Mouse (Mus musculus) hindbrain, embryonic 13.5 days (tissue): ENCODE data around the gene Cdkl1. TPM values are rescaled to one million over a fixed set of nuclear protein-coding genes. Genes with fewer than 3 reads are reported as not detected.

Experiments used
- ATAC-seq: fragments of 200-750 bp; cut with Nextera tagmentation; 2 replicates; pipeline ENCODE4 v1.8.0; 2017; ENCODE audit warnings: moderate TSS enrichment; ENCODE audit not compliant: low FRiP score
- H3K27ac ChIP-seq: fragments of 300-500 bp; sonication (generic); 2 replicates; pipeline ENCODE4 v1.5.1; 2015; ENCODE audit warnings: inconsistent platforms, mild to moderate bottlenecking, moderate library complexity
- H3K27me3 ChIP-seq: fragments of 300-500 bp; sonication (generic); 2 replicates; pipeline ENCODE4 v1.6.1; 2015; ENCODE audit warnings: mild to moderate bottlenecking, inconsistent platforms
- H3K36me3 ChIP-seq: fragments of 300-500 bp; sonication (generic); 2 replicates; pipeline ENCODE4 v1.6.1; 2015; ENCODE audit warnings: mild to moderate bottlenecking, inconsistent platforms
- H3K4me1 ChIP-seq: fragments of 300-500 bp; sonication (generic); replicated peaks from 2 replicates; pipeline ENCODE4 v1.6.1; 2015; ENCODE audit warnings: inconsistent platforms
- H3K4me2 ChIP-seq: fragments of 300-500 bp; sonication (generic); 2 replicates; pipeline ENCODE4 v1.6.1; 2015; ENCODE audit warnings: inconsistent platforms, mild to moderate bottlenecking, moderate library complexity
- H3K4me3 ChIP-seq: fragments of 300-500 bp; sonication (generic); 2 replicates; pipeline ENCODE4 v1.5.1; 2015; ENCODE audit warnings: mild to moderate bottlenecking, inconsistent platforms
- H3K9ac ChIP-seq: fragments of 300-500 bp; sonication (generic); 2 replicates; pipeline ENCODE4 v1.6.1; 2015; ENCODE audit warnings: mild to moderate bottlenecking, inconsistent platforms
- H3K9me3 ChIP-seq: fragments of 300-500 bp; sonication (generic); 2 replicates; pipeline ENCODE4 v1.6.1; 2016; ENCODE audit warnings: inconsistent platforms
- WGBS: fragments of 180-500 bp; shearing (Covaris S2); methylation state at CpG from one replicate; pipeline ENCODE4 v1.1.7; 2015; 5-methylcytosine and 5-hydroxymethylcytosine counted together
- polyA plus RNA-seq: library from polyadenylated mRNA; unstranded; fragments of >200 nt; fragmentation: Nextera tagmentation; extraction: Ambion mirVana; gene quantifications from 2 replicates; pipeline ENCODE4 v1.2.1, GENCODE M21; 2015

The Cdkl1 gene
- 4.2 and 4.6 TPM in 2 replicates for polyA plus RNA-seq

DNA sequence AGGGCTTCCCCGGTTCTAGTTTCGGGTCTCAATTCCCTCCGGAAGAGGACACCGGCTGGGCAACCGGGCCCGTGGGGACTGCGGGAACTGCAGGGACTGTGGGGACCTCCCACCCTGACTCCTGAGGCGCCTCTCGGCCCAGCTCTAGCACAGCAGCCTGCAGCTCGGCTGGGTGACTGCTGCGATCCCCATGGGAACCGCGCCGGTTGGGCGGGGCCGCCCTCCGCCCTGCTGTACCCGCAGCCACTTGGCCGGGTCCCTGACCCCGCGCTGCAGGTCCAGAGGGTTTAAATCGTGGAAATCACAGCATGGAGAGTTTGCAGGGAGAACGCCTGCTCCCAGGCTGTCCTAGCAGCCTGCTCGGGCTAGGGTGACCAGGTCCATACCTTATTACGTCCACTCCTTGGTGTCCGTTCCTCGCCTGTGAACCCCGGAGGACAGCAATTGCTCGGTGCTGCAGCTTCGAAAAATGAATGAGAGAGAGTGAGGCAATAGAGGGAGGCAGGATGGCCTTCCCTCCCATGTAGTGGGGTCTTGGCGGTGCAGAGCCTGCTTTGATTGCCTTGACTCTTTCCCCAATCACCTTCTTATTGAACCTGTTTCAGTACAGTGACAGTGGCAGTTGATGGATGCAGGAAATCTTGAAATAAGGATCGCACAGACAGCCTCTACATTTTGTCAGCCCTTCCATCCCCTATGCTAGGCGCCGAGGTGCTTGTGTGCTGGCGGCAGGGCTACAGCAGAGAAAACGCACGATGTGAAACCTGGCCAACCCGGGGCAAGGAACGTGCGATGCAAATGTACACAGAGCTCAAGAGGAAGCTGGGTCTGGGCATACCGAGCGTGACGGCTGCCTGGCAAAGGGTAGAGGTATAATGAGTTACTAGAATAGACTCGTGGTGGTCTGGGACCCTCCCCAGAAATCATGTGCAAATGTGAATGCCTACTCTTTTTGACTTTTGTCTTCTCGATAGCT, at the start of gene Cdkl1:
TSS of gene Cdkl1 (minus strand) at position 738 of the 976 bp plus-strand sequence.
- ATAC-seq = peak; percentile 87
- Histone ChIP-seq H3K36me3 (no peaks in the 10 kb centered on the region), H3K9ac (peak within 1 kb of the TSS; percentile 83), H3K9me3 (no peaks in the 10 kb centered on the region), H3K27me3 (peaks cover 5% of the 10 kb centered on the region; the same call in 1 of the 2 replicates), H3K27ac (peak within 1 kb of the TSS; percentile 30), H3K4me1 (peaks cover 18% of the 10 kb centered on the region), H3K4me2 (peak within 1 kb of the TSS; percentile 99), H3K4me3 (peak within 1 kb of the TSS; percentile 62)
- WGBS = 2% methylated on average over 45 of the region's 45 CpGs

DNA sequence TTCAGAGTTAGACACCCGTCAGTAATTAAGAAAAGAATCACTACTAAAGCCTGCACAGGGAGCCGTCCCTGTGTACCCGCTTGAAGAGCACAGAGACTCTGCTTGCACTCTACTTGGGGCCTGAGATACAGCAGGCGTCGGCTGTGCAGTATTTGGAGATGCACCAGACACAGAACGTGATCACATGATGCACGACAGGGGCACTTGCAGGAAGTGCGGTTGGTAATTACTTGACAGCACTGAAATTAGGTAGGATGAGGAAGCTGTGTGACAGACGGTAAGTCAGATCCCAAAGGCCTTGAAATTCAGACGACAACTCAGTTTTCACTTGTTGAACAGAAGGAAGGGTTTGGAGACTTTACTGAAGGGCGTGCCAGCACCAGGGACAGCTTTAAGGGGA, 47.3 kb upstream of the Cdkl1 start:
- no peak for ATAC-seq
- no peak overlapping the region for H3K9ac ChIP-seq
- WGBS = 85% methylated on average over 11 of the region's 11 CpGs
- H3K36me3 ChIP-seq = peaks cover 52% of the 10 kb centered on the region
- H3K27me3 ChIP-seq = no peaks in the 10 kb centered on the region
- H3K4me1 ChIP-seq = 0 out of 2 replicates have a peak, but pooled peaks cover 3% of the 10 kb centered on the region
- no peaks in the 10 kb centered on the region for H3K9me3 ChIP-seq
- no peak overlapping the region for H3K27ac ChIP-seq
- no peak overlapping the region for H3K4me2 ChIP-seq
- no peak overlapping the region for H3K4me3 ChIP-seq

DNA sequence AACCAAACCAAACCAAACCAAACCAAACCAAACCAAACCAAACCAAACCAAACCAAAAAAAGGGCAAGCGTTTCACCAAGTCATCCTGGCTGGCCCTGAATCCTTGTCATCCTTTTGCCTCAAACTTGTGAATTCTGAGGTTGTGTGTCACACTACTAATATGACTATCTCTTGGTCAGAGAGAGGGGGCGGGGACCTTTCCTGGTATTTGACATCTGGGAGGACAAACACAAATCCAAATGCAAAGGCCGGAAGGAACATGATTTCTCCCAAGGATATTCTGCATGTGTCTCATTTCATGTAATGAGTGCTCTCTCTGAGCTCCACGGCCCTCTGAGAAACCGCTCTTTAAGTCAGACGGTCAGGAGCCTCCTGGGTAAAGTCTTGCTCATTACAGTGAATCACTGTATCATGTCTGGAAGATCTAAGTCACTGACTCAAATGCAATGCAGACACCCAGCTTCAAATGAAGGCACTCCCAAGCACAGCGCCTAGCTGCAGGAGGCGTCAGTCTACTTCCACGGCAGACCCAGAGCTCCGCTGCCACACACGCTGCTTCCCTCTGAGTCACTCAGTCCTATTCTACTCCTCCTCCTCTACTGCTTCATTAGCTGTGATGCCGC, 43.0 kb upstream of the Cdkl1 start:
- Histone ChIP-seq H3K4me2 (no peak overlapping the region), H3K4me3 (no peak overlapping the region), H3K9me3 (no peaks in the 10 kb centered on the region), H3K36me3 (peaks cover 40% of the 10 kb centered on the region), H3K9ac (no peak overlapping the region), H3K4me1 (no peaks in the 10 kb centered on the region), H3K27me3 (no peaks in the 10 kb centered on the region), H3K27ac (0 out of 2 replicates have a peak overlapping the region, but pooled peaks have one; percentile 14)
- 85% methylated on average over 12 of the region's 12 CpGs for WGBS
- ATAC-seq = no peak

DNA sequence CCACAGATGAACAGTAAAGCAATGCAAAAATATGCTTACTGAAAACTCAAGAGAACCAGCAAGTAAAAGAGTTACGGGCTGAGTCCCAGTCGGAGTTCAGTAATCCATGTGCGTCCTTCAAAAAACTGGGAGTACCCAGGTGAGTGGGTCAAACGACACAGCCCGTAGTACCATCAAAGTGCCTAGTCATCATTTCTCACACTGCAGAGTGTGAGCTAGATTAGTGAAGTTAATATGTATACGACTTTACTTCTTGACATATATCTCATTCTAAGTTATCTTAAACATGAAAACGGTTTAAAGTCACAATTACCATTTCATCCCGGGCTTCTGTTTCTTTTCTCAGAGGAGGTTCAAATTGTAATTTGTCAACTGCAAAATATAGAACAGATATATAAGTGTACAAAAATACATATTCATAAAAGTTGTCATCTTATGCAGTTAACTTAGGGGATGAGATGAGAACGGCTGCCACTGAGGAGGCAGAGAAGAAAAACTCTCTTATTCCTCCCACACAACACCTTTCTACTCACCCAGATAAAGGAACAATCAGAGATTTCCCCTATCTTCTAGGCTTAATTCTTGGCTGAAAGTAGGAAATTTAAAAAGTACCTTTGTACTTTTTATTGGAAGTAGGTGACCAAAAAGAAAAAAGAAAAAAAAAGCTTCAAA, 40.3 kb upstream of the Cdkl1 start:
- H3K4me3 ChIP-seq = no peak overlapping the region
- H3K4me1 ChIP-seq = no peaks in the 10 kb centered on the region
- peaks cover 41% of the 10 kb centered on the region for H3K36me3 ChIP-seq
- H3K27ac ChIP-seq = no peak overlapping the region
- no peak overlapping the region for H3K9ac ChIP-seq
- 98% methylated on average over 9 of the region's 9 CpGs for WGBS
- H3K4me2 ChIP-seq = no peak overlapping the region
- no peaks in the 10 kb centered on the region for H3K27me3 ChIP-seq
- H3K9me3 ChIP-seq = no peaks in the 10 kb centered on the region
- ATAC-seq = no peak

DNA sequence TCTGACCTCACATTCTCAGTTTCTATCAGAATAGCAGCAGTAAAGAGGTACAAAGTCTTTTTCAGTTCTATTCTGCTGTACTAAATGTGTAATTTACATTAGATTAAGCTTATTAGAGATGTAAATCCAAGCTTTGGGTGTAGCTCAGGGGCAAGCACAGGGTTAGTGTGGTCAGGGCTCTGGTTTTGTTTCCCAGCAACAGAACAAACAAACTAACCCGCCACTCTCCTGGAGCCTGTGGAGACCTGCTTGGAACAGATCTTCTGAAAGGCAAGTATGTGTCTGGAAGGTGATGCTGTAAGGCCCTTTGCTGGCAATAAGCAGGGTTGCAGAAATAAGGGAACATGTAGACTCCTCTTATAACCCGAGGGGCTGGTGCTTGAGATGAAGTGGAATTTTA, 37.1 kb upstream of the Cdkl1 start:
- no peak overlapping the region for H3K4me2 ChIP-seq
- H3K4me3 ChIP-seq = no peak overlapping the region
- ATAC-seq = no peak
- H3K27ac ChIP-seq = no peak overlapping the region
- H3K9me3 ChIP-seq = no peaks in the 10 kb centered on the region
- WGBS = 55% methylated on average over 2 of the region's 2 CpGs
- H3K9ac ChIP-seq = no peak overlapping the region
- peaks cover 48% of the 10 kb centered on the region for H3K36me3 ChIP-seq
- no peaks in the 10 kb centered on the region for H3K4me1 ChIP-seq
- no peaks in the 10 kb centered on the region for H3K27me3 ChIP-seq

- 84% methylated on average over 9 of the region's 9 CpGs for WGBS
- H3K27ac ChIP-seq = no peak overlapping the region
- no peaks in the 10 kb centered on the region for H3K27me3 ChIP-seq
- H3K4me3 ChIP-seq = no peak overlapping the region
- no peak overlapping the region for H3K9ac ChIP-seq
- H3K4me1 ChIP-seq = no peaks in the 10 kb centered on the region
- H3K36me3 ChIP-seq = peaks cover 74% of the 10 kb centered on the region
- ATAC-seq = no peak
- no peak overlapping the region for H3K4me2 ChIP-seq
- no peaks in the 10 kb centered on the region for H3K9me3 ChIP-seq
These were observed 34.0 kb upstream of the Cdkl1 start for GRCm38 (mm10) chr12:69824881-69825597.

GRCm38 (mm10) chr12:69814272-69814671, 23.2 kb upstream of the Cdkl1 start:
- Histone ChIP-seq H3K9me3 (no peaks in the 10 kb centered on the region), H3K36me3 (peaks cover 73% of the 10 kb centered on the region), H3K4me2 (no peak overlapping the region), H3K27me3 (no peaks in the 10 kb centered on the region), H3K9ac (no peak overlapping the region), H3K4me1 (0 out of 2 replicates have a peak, but pooled peaks cover 5% of the 10 kb centered on the region), H3K27ac (peak overlapping the region; percentile 30; the same call in 1 of the 2 replicates), H3K4me3 (no peak overlapping the region)
- no peak for ATAC-seq
- WGBS = 40% methylated on average over 6 of the region's 6 CpGs

- ATAC-seq = no peak
- 65% methylated on average over 2 of the region's 2 CpGs for WGBS
- no peak overlapping the region for H3K4me2 ChIP-seq
- H3K36me3 ChIP-seq = peaks cover 72% of the 10 kb centered on the region
- H3K27me3 ChIP-seq = no peaks in the 10 kb centered on the region
- H3K4me3 ChIP-seq = no peak overlapping the region
- H3K4me1 ChIP-seq = 0 out of 2 replicates have a peak, but pooled peaks cover 5% of the 10 kb centered on the region
- H3K9ac ChIP-seq = no peak overlapping the region
- no peak overlapping the region for H3K27ac ChIP-seq
- no peaks in the 10 kb centered on the region for H3K9me3 ChIP-seq
These were observed 22.5 kb upstream of the Cdkl1 start for GRCm38 (mm10) chr12:69813596-69813995.

DNA sequence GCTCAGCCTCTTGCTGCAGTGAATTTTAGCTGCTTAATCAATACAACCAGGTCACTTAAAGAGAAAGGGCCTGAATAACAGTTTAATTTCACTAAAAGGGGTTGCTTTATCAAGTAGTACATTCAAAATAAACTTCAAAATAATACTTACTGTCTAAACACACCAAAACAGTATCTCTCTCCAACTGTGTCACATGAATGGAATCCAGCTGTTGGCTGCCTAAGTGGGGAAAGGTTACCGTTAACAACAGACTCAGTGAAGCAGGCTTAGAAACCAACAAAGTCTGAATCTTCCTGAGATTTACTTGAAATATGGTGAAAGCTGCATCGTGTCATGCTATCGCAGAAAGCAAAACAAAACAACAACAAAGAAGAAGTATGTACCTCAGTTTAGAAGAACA, 21.9 kb upstream of the Cdkl1 start:
- peaks cover 73% of the 10 kb centered on the region for H3K36me3 ChIP-seq
- no peak overlapping the region for H3K4me2 ChIP-seq
- no peak for ATAC-seq
- no peak overlapping the region for H3K9ac ChIP-seq
- no peak overlapping the region for H3K27ac ChIP-seq
- H3K9me3 ChIP-seq = no peaks in the 10 kb centered on the region
- no peak overlapping the region for H3K4me3 ChIP-seq
- H3K27me3 ChIP-seq = no peaks in the 10 kb centered on the region
- 0 out of 2 replicates have a peak, but pooled peaks cover 5% of the 10 kb centered on the region for H3K4me1 ChIP-seq
- 80% methylated on average over 3 of the region's 3 CpGs for WGBS

DNA sequence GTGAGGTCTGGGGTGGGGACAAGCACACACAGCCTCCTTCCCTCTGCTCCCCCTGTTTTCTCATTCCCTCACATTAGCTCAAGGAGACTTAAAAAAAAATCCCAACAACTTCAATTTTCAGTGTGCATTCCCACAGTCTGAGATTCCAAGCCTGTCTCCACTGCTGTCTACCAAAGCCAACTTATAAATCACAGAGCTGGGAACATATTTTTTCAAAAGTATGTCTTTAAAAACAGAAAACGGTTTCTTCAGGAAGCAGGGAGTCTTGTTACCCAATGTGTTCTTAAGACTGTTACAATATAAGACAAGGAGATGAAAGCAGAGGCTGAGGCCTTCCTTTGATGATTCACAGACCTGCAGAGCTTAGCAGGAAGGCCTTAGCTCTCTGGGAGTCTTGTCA, 20.9 kb upstream of the Cdkl1 start:
- 0 out of 2 replicates have a peak, but pooled peaks cover 5% of the 10 kb centered on the region for H3K4me1 ChIP-seq
- H3K9me3 ChIP-seq = no peaks in the 10 kb centered on the region
- H3K36me3 ChIP-seq = peaks cover 70% of the 10 kb centered on the region
- H3K4me3 ChIP-seq = no peak overlapping the region
- ATAC-seq = no peak
- no peak overlapping the region for H3K4me2 ChIP-seq
- WGBS = 70% methylated on average over 1 of the region's 1 CpGs
- no peaks in the 10 kb centered on the region for H3K27me3 ChIP-seq
- H3K9ac ChIP-seq = no peak overlapping the region
- no peak overlapping the region for H3K27ac ChIP-seq

GRCm38 (mm10) chr12:69809439-69809838, 18.4 kb upstream of the Cdkl1 start:
- Histone ChIP-seq H3K4me1 (0 out of 2 replicates have a peak, but pooled peaks cover 5% of the 10 kb centered on the region), H3K4me3 (no peak overlapping the region), H3K4me2 (no peak overlapping the region), H3K27ac (no peak overlapping the region), H3K27me3 (no peaks in the 10 kb centered on the region), H3K9ac (no peak overlapping the region), H3K9me3 (no peaks in the 10 kb centered on the region), H3K36me3 (peaks cover 65% of the 10 kb centered on the region)
- whole genome bisulfite sequencing = 89% methylated on average over 3 of the region's 3 CpGs
- ATAC-seq = no peak
